Mouse (Mus musculus): Measurements from ENCODE around the gene Snx10.
A peak's percentile ranks its signal among the peaks of the same experiment; 100 is the strongest.

The Snx10 gene

DNA sequence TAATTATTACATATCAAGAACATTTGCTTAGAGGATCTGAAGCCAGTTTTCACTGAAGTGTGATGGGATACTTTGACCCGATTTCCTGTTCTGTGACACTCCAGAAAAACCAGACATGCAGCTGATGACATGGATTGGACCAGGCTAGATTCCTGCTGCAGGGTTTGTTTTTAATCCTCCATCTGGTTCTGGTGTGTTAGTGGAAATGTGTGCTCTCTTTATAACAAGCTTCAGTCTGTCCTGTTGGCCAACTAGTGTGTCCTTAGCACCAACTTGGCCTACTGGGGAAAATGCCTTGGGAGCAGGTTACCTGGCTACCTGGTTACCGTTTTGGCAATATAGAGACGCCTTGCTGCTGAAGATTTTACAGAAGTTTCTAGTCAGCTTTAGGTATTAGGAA lies 63.6 kb downstream of the Snx10 start:
- DNase-seq (ENCODE audit: low spot score), result no peak

DNA sequence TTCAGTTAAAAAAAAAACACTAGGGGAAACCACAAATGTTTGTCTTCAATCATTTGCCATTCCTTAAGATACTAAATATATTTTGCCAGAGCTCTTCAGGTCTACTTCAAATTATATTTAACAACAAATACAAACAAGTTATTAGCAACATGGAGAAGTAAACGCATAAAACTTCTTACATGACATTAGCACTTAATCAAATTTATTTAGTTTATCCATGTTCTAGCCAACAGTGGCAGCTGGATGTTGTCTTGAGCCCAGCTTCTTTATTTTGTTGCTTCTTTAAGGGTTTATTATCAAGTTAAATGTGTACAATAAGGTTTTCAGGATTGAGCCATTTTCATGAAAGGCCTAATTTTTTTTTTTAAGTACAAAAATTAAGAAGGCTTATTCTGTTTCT lies 67.6 kb downstream of the Snx10 start:
- DNase-seq (ENCODE audit: low spot score), result no peak

DNA sequence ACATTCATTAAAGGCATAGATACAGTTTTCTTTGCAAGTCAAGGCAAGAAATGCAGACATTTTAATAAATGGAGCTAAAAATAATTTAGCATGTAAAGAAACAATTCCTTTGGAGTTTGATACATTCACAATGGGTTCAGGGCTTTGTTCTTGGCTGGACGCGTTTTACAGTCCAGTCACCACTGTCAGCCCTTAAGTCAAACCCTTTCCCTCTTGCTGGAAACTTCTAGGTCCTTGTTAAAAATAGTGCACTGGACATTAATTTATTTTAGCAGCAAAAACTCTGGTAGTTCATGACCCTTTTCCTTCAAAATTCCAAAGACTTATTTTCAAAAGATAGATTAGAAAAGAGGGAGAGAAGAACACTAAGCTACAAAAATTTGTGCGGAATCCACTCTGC lies 68.1 kb downstream of the Snx10 start:
- no peak for DNase-seq (ENCODE audit: low spot score)

DNA sequence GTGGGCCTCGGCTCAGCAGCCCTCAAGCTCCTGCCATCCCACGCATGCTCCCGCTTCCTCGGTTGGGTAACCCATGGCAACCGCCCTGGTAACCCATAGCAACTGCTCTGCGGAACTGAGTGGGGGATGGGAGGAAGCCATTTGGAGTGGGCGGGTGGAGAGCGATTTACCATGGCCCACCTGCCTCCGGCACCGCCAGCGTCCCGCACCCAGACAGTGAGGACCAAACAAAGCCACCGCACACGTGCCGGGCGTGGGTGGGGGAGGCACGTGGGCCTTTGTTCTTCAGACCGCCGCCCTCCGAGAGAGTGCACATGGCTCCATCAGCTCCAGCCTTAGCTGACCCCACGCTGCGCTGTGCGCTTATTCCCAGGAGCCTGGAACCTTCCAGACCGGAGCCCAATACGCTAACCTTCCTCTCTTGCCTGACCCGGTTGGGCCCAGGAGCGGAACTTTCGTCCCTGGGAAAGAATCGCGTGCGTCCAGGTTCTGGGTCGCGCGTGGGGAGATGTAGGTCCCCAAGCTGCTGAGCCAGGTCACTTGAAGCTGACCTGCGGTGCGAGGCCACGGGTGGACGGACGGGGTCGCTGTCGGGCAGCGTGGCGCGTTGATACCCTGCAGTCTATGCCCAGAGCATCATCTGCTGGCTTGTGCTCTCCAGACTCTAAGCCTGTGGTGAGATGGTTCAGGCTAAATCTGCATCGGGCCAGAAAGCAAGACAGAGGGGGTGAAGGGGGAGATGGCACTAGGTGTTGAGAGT lies 68.8 kb downstream of the Snx10 start:
- DNase-seq (ENCODE audit: low spot score), result peak; percentile 85

DNA sequence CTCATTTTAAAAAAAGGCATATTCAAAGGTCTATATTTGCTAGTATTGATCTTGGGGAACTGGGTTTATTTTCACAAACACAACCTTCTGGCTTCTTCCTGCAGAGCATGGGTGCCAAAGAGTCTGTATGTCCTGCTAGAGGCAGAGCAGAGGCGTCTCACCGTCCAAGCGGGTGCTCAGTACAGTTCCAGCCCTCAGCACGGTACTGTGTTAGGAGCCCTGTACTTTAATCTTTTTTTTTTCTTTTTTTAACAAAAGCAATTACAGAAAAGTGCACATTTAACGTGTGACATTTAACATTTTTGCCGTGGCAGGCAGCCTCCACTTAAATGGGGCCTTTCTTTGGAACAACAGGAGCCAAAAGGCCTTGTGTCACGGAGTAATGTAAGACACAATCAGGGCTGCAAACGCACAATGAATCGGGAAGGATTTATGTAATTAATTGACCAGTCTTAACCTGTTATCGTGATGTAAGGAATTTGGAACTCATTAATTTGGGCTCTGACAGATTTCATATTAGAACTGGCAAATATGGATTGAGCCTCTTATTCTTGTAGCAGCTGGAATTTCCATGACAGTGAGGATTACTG lies 69.8 kb downstream of the Snx10 start:
- DNase-seq (ENCODE audit: low spot score), result no peak

DNA sequence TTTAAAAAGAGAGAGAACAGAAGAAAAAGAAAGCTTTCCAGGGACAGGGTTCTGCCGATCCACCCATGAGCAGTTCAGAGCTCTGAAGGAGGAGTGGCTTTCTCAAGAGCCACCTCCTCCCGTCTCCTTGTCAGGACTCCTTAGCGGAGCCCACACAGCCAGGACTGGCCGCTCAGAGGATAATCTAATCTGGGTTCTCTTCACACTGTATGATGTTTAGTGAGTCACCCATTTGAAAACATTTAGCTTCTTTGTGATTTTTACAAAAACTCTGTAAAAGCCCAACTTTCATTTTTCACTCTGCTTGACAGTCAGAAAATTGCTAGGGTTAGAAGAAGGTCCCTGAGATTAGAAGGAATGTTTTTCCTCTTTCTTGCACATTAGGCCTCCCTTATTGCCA lies 70.8 kb downstream of the Snx10 start:
- peak; percentile 30 for DNase-seq (ENCODE audit: low spot score)

DNA sequence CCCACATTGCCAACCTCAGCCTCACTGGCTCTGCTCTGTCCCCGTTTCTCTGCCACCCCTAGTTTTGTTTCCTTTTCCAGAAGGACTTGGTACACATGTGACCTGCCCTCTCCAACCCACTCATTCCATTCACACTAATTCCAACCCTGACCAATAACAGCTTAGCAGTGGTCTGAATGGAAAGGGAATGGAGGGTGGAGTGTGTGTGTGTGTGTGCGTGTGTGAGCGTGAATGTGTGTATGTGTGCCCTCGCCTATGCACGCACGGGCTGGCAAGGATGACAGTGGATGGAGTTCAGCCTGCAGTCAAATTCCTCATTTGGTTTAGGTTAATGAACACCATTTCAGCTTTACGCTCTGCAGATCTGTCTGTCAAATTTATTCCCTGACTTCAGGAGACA lies 74.4 kb downstream of the Snx10 start:
- no peak for DNase-seq (ENCODE audit: low spot score)

DNA sequence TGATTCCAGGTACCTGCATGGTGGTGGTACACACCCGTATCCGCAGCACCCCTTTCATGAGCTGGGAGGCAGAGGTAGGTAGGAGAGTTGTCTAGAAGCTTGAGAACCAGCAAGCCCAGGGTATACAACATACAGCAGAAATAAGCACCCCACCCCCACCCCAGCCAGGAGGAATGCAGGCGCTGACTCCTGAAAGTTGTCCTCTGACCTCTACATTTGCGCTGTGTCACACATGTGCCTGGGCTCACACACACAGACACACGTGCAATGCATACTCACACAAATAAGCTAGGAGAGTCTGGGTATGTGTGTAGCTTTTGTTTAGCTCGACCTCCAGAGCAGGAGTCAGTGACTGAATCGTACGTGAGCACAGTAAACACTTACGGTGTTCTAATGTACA lies 76.7 kb downstream of the Snx10 start:
- DNase-seq (ENCODE audit: low spot score), result no peak

DNA sequence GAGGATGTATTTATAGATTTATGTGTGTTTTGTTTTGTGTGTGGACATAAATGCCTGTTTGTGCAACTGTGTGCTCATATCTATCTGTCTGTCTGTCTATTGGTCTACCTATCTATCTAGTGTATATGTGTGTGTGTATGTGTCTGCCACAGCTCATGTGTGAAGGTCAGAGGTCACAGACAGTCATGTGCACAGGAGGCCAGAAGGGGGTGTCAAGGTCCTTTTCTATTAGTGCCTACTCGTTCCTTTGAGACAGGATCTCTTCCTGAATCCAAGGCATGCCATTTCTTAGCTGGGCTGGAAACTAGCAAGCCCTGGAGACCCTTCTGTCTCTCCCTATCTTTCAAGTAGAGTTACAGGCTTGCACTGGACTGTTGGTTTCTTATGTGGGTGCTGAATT lies 78.6 kb downstream of the Snx10 start:
- DNase-seq (ENCODE audit: low spot score), result no peak

DNA sequence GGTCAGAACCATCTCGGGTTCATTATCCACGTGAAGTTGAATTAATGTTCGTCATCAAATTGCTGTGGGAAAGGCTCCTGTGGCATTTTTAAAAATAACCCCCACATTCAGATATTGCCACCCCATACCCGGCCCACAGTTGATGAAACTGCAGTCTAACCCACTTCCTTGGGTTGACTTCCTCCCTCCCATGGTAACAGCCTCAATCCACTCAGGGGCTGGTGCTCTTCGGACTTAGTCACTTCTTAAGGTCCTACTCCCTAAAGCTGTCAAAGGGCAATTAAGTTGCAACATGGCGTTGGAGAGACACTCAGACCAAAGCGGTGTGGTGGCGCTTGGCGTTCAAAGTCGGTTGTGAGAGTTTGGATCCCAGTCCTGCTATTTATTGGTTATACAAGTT lies 80.0 kb downstream of the Snx10 start:
- DNase-seq (ENCODE audit: low spot score), result no peak

DNA sequence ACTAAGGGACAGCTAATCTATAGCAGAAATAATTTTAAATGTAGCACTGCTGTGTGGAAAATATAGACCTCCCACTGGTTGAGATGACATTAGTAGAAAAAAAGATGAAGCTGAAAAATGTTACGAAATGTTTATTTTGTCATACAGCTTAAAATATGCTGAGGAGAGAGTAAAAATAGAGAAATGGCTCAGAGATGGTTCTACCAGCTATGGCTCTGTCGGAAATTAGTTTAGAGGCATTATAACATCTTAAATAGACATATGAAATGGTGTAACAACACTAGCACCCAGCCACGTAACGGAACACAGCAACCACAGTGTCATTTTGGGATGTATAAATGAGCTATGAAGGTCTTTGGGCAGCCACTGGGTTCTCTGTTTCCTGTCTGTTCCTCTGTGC lies 82.5 kb downstream of the Snx10 start:
- DNase-seq (ENCODE audit: low spot score), result no peak

DNA sequence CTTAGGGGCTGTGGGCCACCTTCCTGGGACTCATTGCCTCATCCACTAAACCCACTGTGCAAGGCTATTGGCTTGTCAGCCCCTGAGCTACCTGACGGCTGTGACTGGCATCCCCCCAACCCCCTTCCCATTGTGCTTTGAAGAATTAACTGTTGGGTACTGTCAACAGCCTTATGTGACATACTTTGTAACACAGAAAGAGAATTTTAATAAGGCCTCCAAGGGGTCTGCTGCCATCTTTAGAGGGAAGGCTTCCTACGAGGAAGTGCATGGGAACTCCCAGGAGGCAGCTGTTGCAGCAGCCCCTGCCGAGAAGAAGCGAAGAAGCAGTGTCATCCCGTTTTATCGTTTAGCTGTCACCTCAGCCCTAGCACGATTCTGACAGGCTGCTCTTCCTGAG lies 83.1 kb downstream of the Snx10 start:
- DNase-seq (ENCODE audit: low spot score), result no peak

DNA sequence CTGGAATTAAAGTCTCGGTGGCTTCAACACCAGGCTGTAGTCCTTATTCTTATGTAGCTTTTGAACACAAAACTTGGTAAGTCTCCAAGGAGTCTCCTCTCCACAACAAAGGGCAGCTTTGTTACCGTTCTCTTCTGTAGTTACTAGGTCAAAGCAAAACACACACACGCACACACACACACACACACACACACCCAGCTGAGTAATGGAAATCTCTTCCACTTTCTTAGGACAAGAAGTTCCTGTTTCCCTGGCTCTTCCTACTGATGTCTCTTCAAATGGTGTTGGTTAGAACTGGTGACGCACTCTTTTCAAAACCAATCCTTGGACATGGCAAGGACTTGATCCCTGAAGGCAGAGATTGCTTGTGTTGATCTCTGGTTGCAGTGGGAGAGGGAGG lies 87.9 kb downstream of the Snx10 start:
- no peak for DNase-seq (ENCODE audit: low spot score)

DNA sequence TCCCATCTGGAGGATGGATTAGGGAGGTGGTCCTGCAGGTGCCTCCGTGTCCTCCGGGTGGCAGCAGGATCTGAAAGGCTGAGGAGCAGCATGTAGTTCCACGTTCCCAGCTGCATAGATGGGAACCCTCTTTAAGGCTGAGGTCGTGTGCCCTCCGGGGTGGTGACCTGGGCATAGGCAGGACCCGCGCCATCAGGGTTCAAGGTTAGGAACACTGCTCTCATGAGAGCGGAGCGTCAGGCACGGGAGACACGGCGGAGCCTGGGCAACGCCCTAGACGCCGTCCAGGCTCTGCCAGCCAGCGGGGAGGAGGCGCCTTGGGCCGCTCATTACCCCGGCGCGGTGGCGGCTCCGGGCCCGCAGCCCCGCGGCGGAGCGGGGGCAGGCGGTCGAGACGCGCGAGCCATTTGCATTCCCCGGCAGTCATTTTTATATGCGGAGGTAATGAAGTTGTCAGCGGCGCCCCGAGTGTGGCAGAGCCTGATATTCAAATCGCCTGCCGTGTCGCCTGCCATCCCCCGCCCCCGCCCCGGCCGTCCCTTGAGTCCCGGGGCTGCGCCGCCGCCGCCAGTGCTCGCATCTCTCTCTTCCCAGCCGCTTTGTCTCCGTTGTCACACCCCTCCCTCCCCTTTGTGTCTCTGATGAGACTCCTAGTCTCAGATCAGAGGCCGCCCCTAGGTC lies 88.8 kb downstream of the Snx10 start:
- DNase-seq (ENCODE audit: low spot score), result peak; percentile 32

DNA sequence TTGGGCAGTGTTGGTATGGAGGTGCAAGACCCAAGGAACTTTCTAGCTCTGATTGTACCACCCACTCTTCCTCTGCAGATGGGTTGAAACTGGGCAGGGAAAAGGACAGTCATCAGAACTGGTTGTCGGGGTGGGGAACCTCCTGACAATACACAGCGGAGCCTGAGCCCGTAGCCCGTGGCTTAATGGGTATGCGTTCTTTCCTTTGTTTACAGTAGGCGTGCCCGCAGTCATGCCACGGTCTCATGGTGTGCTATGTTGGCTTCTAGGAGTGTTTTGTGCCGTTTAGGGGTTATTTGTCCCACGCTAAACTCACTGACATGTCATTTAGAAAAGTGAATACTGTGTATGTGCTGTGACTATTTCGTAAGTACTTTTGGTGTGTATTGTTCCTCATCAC lies 90.0 kb downstream of the Snx10 start:
- DNase-seq (ENCODE audit: low spot score), result no peak

DNA sequence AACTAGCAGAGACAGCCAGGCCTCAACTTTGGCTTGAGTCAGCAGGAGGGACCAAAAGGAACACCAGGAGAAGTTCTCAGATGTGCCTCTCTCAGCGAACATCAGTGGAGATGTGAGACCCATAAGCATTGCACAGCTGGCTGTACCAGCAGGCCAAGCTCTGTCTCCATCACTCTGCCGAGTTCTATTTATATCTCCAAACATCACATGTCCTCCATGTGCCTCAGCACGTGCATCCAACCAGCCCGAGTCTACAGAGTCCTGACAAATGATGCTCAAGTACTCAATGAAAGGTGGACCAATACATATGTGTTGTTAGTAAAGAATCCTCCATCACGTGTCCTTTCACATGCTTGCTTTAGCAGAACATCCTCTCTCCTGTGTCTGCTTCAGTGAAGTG lies 103.1 kb downstream of the Snx10 start:
- no peak for DNase-seq (ENCODE audit: low spot score)

DNA sequence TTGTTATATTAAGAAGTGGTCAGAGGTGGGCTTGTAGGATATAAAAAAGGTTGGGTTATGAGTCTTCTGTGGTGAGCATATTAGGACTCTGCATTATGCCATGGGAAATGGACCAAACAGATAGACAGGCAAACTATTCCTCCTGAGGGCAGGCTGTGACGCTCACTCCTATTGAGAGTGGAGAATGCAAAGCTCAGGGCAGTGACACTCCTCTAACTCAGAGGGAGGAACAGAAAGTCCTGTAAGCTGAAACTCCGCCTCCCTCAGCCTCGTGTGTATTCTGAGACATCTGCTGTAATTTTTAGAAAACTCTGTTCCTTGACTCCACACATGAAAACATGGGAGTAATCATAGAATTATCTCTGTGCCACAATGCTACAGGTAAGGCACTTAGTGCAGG lies 106.0 kb downstream of the Snx10 start:
- no peak for DNase-seq (ENCODE audit: low spot score)

DNA sequence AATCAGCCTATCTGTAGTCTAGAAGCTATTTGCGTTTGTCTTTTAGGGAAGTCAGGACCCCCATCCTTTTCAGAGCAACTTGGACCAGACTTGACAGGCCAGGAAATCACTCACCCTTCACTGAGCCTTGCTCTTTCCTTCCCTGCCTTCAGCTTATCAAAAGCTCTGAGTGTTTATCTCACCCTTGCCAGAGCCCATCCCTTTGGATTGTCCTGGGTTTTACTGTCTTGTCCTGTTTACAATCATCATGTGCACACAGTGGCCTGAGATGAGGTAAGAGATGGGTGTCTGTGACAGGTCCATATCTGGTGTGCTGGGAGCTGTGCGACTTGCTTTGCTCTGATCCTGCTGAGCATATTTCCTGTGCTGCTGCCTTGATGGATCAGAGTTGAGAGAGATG lies 106.5 kb downstream of the Snx10 start:
- no peak for DNase-seq (ENCODE audit: low spot score)

DNA sequence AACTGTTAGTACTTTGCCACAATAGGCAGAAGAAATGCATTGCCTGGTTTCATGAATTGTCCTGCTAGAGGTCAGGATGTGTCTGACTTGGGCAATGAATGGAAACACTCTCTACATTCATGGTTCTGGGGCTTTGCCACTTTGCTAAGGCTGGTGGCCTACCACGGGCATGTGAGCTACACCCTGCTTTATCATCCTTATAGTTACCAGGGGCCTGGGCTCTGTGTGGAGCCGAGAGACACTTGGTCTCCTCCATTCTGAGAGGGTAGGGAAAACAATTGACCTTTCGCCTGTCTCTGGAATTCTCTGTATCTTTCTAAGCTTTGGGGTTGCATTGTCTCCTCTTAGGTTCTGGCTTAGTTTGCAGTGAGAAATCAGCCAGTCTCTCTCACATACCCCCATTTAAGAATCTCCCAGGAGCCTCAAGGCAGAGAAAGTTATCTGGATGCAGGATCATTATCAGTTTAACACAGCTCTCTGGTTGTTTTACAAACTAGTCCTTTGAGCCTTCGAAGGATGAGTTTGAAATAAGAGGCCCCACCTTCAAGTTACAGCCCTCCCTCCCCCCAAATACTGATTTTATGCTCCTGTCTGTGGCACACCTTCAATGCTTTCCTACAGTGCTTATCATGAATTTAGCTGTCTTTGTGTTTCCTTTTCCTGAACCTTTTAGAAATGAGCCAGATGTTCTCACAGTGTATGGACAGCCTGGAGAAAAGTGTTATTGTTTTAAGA lies 109.4 kb downstream of the Snx10 start:
- no peak for DNase-seq (ENCODE audit: low spot score)

DNA sequence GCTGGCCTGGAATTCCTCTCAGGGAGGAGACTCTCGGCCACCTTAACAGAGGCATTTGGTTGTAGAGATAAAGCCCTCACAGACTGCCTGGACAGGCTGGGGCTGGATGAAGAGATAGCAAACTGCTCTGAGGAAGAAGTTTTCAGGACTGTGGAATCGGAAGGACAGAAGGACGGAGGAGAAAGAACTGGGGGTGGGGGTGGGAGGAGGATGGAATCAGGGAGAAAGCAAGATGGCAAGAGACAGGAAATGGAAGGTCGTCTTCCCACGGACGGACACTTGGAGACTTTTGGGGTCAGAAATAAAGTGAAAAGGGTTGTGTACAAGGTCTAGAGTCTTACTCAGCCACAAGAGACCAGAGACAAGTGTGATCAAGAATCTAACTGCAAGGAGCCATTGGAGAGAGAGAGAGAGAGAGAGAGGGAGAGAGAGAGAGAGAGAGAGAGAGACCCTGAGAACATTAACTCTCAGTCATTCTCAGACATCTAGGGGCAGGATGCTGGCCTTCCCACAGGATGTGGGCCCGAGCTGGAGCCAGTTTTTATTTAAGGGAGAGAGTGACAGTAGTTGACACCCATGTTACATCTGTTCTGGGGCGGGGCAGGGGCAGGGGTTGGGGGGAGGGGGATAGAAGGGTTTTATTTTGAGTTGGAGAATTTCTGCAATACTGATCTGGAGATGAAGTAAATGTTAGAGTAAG lies 110.1 kb downstream of the Snx10 start:
- DNase-seq (ENCODE audit: low spot score), result no peak

DNA sequence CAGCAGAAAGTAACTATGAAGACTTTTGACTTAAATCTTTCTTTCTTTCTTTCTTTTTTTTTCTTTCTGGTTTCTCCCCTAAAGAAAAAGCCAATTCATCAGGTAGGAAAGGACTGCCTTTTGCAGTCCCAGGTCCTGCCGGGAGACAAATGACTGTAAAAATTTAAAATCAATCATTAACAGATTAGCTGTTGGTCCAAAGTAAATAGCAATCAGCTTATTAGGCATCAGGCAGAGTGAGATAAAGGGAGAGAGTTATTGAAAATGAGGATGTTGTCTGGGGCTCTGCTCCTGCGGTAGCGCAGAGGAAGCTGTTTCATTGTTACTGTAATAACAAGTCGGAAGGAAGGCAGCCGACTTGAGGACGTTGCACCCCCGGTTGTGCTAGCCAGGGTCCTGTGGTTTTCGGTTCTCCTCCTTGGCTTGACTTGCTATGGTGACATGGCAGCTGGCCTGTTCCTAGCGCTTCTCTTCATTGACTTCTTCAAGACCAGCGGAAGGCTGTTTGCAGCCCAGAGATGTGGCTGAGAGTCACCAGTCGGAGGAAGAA lies 112.4 kb downstream of the Snx10 start:
- no peak for DNase-seq (ENCODE audit: low spot score)
